Mouse (Mus musculus): ENCODE measurements around the gene Capn2. TPM values are rescaled to one million over a fixed set of nuclear protein-coding genes. Genes with fewer than 3 reads are reported as not detected.
A peak's percentile ranks its signal among the peaks of the same experiment; 100 is the strongest.

The Capn2 gene
- polyA plus RNA-seq, 1 experiment from 2014 or later: 105 TPM

DNA sequence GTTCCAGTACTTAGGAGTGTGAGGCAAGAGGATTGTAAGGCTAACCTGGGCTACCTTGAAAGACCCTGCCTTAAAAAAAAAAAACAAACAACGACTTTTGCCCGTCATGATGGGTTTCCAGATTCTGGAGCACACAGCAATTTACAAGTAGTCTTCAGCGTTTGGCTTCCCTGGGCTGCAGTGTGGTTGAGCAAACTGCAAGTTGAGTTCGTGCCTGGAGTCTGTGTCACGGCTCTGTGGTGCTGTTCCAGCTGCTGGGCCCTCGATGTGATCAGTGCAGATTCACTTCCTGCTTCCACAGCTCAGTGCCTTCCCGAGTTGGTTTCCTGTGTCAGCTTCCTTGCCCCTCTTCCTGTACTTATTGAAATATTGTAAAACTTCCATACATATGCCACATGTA is 56.1 kb downstream of the Capn2 start:
- Histone ChIP-seq H3K4me3 (no peak overlapping the region), H3K36me3 (peaks cover 64% of the 10 kb centered on the region), H3K9me3 (no peaks in the 10 kb centered on the region), H3K27me3 (ENCODE audit: insufficient read depth, poor library complexity, severe bottlenecking) (no peaks in the 10 kb centered on the region), H3K27ac (0 out of 2 replicates have a peak overlapping the region, but pooled peaks have one; percentile 16), H3K4me1 (replicated peaks) (peaks cover 8% of the 10 kb centered on the region; the same call in 1 of the 2 replicates)
- 61% methylated on average over 7 of the region's 7 CpGs for WGBS
- DNase-seq (ENCODE audit: low spot score): no peak

GRCm38 (mm10) chr1:182460291-182461244 is 56.8 kb downstream of the Capn2 start:
- no peaks in the 10 kb centered on the region for H3K9me3 ChIP-seq
- 0 out of 2 replicates have a peak overlapping the region, but pooled peaks have one; percentile 16 for H3K27ac ChIP-seq
- peaks cover 70% of the 10 kb centered on the region for H3K36me3 ChIP-seq
- no peaks in the 10 kb centered on the region for H3K27me3 ChIP-seq (ENCODE audit: insufficient read depth, poor library complexity, severe bottlenecking)
- peaks cover 8% of the 10 kb centered on the region; the same call in 1 of the 2 replicates for H3K4me1 ChIP-seq (replicated peaks)
- DNase-seq (ENCODE audit: low spot score): no peak
- 76% methylated on average over 13 of the region's 13 CpGs for WGBS
- no peak overlapping the region for H3K4me3 ChIP-seq

DNA sequence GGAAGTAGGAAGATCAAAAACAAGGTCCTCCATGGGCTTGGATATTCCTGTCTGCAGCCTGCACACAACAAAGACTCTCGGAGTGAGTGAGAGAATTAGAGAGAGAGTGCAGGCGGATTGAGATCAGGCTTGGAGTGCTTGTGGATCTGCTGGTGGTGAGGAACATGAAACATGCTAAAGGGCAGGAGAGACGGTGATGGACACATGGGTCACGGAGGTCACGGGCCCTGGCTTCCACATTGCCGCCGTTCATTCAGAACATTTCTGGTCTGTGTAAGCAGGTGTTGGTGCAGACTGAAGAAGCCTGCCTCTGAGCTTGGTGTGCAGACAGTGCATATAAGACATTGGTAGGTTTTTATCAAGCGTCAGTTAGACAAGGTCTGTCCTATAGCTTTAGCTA is 58.0 kb downstream of the Capn2 start:
- 74% methylated on average over 8 of the region's 8 CpGs for WGBS
- H3K36me3 ChIP-seq: peaks cover 81% of the 10 kb centered on the region

DNA sequence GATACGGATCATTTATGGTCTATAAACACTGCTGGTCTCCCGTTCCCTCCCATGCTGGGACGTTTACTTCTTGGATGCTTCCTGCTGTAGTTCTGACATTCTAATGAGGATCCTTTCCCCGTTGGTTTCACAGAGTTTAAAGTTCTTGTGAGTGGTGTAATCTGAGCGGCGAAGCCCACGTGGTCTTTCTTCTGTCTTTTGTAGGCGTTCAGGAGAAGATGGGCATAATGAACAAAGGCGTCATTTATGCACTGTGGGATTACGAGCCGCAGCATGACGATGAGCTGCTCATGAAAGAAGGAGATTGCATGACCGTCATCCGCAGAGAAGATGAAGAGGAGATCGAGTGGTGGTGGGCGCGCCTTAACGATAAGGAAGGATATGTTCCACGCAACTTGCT is 58.9 kb downstream of the Capn2 start:
- DNase-seq (ENCODE audit: low spot score): no peak
- Histone ChIP-seq H3K4me3 (no peak overlapping the region), H3K27ac (no peak overlapping the region), H3K36me3 (peaks cover 87% of the 10 kb centered on the region), H3K27me3 (ENCODE audit: insufficient read depth, poor library complexity, severe bottlenecking) (no peaks in the 10 kb centered on the region), H3K4me1 (replicated peaks) (peaks cover 8% of the 10 kb centered on the region; the same call in 1 of the 2 replicates), H3K9me3 (no peaks in the 10 kb centered on the region)
- 84% methylated on average over 19 of the region's 19 CpGs for WGBS

More for the DNA sequence above, 58.0 kb downstream of the Capn2 start:
- H3K4me1 ChIP-seq (replicated peaks): peaks cover 8% of the 10 kb centered on the region; the same call in 1 of the 2 replicates
- H3K9me3 ChIP-seq: no peaks in the 10 kb centered on the region
- no peak for DNase-seq (ENCODE audit: low spot score)
- no peaks in the 10 kb centered on the region for H3K27me3 ChIP-seq (ENCODE audit: insufficient read depth, poor library complexity, severe bottlenecking)
- H3K4me3 ChIP-seq: no peak overlapping the region
- 0 out of 2 replicates have a peak overlapping the region, but pooled peaks have one; percentile 23 for H3K27ac ChIP-seq

DNA sequence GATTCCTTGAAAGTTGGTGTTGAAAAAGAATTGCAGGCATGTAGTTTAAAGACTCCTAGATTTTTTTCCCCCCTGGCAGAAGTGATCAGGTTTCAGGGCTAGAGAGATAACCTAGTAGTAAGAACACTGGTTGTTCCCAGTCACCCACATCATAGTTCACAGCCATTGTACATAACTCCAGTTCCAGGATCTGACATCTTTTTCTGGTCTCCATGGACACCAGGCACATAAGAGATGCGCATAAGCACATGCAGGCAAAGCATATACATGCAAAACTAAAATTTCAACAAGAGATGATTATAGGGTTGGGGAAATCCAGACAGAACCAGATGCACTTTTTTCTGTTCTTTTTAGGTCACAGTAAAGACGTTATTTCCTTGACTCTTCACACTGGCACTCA is 62.3 kb downstream of the Capn2 start:
- H3K4me3 ChIP-seq: no peak overlapping the region
- 94% methylated on average over 2 of the region's 2 CpGs for WGBS
- peaks cover 87% of the 10 kb centered on the region for H3K36me3 ChIP-seq
- H3K27me3 ChIP-seq (ENCODE audit: insufficient read depth, poor library complexity, severe bottlenecking): no peaks in the 10 kb centered on the region
- H3K9me3 ChIP-seq: no peaks in the 10 kb centered on the region
- peaks cover 8% of the 10 kb centered on the region; the same call in 1 of the 2 replicates for H3K4me1 ChIP-seq (replicated peaks)
- no peak for DNase-seq (ENCODE audit: low spot score)
- H3K27ac ChIP-seq: no peak overlapping the region

- Histone ChIP-seq H3K4me1 (replicated peaks) (no peaks in the 10 kb centered on the region), H3K36me3 (peaks cover 86% of the 10 kb centered on the region), H3K27me3 (ENCODE audit: insufficient read depth, poor library complexity, severe bottlenecking) (no peaks in the 10 kb centered on the region), H3K27ac (no peak overlapping the region), H3K4me3 (no peak overlapping the region), H3K9me3 (no peaks in the 10 kb centered on the region)
- 88% methylated on average over 4 of the region's 4 CpGs for WGBS
- no peak for DNase-seq (ENCODE audit: low spot score)
These were observed 64.9 kb downstream of the Capn2 start for GRCm38 (mm10) chr1:182452473-182452872.

GRCm38 (mm10) chr1:182448276-182449035 is 69.0 kb downstream of the Capn2 start:
- Histone ChIP-seq H3K4me3 (no peak overlapping the region), H3K27ac (no peak overlapping the region), H3K36me3 (peaks cover 89% of the 10 kb centered on the region), H3K27me3 (ENCODE audit: insufficient read depth, poor library complexity, severe bottlenecking) (no peaks in the 10 kb centered on the region), H3K4me1 (replicated peaks) (no peaks in the 10 kb centered on the region), H3K9me3 (no peaks in the 10 kb centered on the region)
- DNase-seq (ENCODE audit: low spot score): no peak
- WGBS: 93% methylated on average over 14 of the region's 14 CpGs

DNA sequence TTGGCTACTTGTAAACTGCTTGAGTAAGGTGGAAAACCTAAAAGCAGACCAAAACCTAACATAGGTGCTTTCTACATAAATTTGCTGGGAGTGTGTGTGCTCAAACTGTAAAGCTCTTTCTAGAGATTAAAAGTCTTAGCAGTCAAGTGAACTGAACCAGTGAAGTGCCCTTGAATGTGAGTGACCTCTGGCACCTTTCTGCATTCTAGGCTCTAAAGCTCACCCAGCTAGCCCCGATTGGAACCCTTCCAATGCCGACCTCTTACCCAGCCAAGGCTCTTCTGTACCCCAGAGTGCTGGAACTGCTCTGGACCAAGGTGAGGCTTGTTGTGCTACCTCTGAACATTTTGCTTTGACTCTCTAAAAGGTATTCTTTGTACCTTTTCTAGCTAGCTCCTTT is 73.3 kb downstream of the Capn2 start:
- 83% methylated on average over 2 of the region's 2 CpGs for WGBS
- Histone ChIP-seq H3K36me3 (peaks cover 93% of the 10 kb centered on the region), H3K27me3 (ENCODE audit: insufficient read depth, poor library complexity, severe bottlenecking) (no peaks in the 10 kb centered on the region), H3K4me1 (replicated peaks) (no peaks in the 10 kb centered on the region), H3K9me3 (no peaks in the 10 kb centered on the region), H3K27ac (no peak overlapping the region), H3K4me3 (no peak overlapping the region)
- DNase-seq (ENCODE audit: low spot score): no peak

DNA sequence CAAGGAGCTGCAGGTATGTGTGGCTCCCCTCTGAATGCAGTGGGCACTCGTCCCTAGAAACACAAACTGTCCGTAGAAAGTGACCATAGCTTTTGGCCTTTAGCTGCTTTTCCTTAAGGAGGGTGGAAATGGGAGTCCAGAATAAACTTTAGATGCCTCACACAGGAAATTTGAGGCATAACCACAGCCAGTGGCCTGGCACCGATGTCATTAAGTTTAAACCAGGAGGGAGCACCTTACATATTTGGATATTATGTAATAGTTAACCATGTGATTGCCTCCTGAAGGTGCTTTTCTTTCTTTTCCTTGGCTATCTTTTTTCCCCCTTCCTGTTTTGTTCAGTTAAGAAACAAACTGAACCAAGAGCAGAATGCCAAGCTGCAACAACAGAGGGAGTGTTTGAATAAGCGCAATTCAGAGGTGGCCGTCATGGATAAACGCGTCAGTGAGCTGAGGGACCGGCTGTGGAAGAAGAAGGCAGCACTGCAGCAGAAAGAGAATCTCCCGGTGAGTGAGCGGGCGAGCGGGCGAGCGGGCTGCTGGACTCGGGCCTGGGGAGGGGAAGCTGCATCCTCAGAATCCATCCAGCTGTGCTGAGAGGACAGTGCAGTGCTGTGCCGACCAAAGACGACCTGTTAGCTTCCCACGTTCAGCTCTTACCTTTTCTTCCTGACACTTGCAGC is 75.5 kb downstream of the Capn2 start:
- Histone ChIP-seq H3K36me3 (peaks cover 91% of the 10 kb centered on the region), H3K4me1 (replicated peaks) (no peaks in the 10 kb centered on the region), H3K27ac (no peak overlapping the region), H3K9me3 (no peaks in the 10 kb centered on the region), H3K27me3 (ENCODE audit: insufficient read depth, poor library complexity, severe bottlenecking) (no peaks in the 10 kb centered on the region), H3K4me3 (no peak overlapping the region)
- DNase-seq (ENCODE audit: low spot score): no peak
- 86% methylated on average over 18 of the region's 18 CpGs for WGBS

GRCm38 (mm10) chr1:182439546-182440222 is 77.7 kb downstream of the Capn2 start:
- 85% methylated on average over 5 of the region's 5 CpGs for WGBS
- no peak overlapping the region for H3K27ac ChIP-seq
- peaks cover 88% of the 10 kb centered on the region for H3K36me3 ChIP-seq
- DNase-seq (ENCODE audit: low spot score): no peak
- H3K4me1 ChIP-seq (replicated peaks): no peaks in the 10 kb centered on the region
- H3K27me3 ChIP-seq (ENCODE audit: insufficient read depth, poor library complexity, severe bottlenecking): no peaks in the 10 kb centered on the region
- no peak overlapping the region for H3K4me3 ChIP-seq
- no peaks in the 10 kb centered on the region for H3K9me3 ChIP-seq

DNA sequence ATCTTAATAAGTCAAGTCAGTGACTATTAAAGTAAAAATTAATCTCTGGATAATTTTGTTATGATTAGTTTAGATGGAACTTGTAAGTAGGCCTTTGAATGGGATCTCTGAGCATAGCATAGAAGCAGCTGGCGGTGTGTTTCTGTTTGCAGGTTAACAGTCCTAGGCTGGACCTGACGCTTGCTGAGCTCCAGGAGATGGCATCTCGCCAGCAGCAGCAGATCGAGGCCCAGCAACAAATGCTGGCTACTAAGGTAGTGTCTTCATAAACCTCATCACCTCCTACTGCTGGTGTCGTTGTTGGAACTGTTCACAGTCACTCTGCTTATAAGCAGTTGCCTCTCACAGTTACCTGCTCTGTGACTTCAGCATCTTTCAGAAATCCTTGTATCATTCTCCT is 80.7 kb downstream of the Capn2 start:
- DNase-seq (ENCODE audit: low spot score): no peak
- H3K36me3 ChIP-seq: peaks cover 85% of the 10 kb centered on the region
- H3K27me3 ChIP-seq (ENCODE audit: insufficient read depth, poor library complexity, severe bottlenecking): no peaks in the 10 kb centered on the region
- H3K27ac ChIP-seq: no peak overlapping the region
- H3K9me3 ChIP-seq: no peaks in the 10 kb centered on the region
- 91% methylated on average over 5 of the region's 5 CpGs for WGBS
- no peaks in the 10 kb centered on the region for H3K4me1 ChIP-seq (replicated peaks)
- no peak overlapping the region for H3K4me3 ChIP-seq

DNA sequence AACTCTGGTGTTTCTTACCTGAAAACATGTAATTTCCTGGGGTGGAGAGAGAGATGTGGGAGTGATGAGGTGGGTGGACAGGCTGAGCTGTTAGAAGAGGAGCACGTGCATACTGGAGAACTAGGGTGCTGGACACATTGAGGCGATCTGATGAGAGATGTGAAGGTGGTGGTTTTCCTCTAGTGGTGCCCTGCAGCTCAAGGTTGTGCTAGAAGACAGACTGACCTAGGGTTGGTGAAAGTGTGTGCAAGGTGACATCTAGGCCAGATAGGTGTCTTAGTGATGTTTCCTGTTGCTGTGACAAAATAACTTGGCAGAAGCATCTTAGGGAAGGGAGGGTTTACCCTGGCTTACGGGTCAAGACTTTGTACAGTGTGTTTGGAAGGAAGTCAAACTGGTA is 85.3 kb downstream of the Capn2 start:
- Histone ChIP-seq H3K4me3 (no peak overlapping the region), H3K4me1 (replicated peaks) (no peaks in the 10 kb centered on the region), H3K9me3 (no peaks in the 10 kb centered on the region), H3K27ac (no peak overlapping the region), H3K36me3 (peaks cover 77% of the 10 kb centered on the region), H3K27me3 (ENCODE audit: insufficient read depth, poor library complexity, severe bottlenecking) (no peaks in the 10 kb centered on the region)
- DNase-seq (ENCODE audit: low spot score): no peak
- 90% methylated on average over 3 of the region's 3 CpGs for WGBS

Data from hindbrain, embryonic 10.5 days (tissue).